Mouse (Mus musculus) embryonic stem cell, embryonic (primary cell): Measurements from ENCODE around the gene Zhx3.

Source experiments
- CTCF ChIA-PET, 4 experiments: fragments of 300-600 bp in 2 of 4; fragments of 350-600 bp in 2 of 4; sonication (Branson Sonifier 250); formaldehyde crosslinking; loops; one replicate each; lab custom pipeline; 2022; ENCODE audit warnings: inconsistent platforms in 2 of 4; lab: Charles Lee
- POLR2A ChIA-PET, 4 experiments: fragments of 300-600 bp in 2 of 4; fragments of 350-600 bp in 2 of 4; sonication (Branson Sonifier 250); formaldehyde crosslinking; loops; one replicate each; lab custom pipeline; 2022; ENCODE audit warnings: antibody characterized with exemption in 4 of 4, inconsistent platforms in 1 of 4; lab: Charles Lee

The Zhx3 gene

DNA sequence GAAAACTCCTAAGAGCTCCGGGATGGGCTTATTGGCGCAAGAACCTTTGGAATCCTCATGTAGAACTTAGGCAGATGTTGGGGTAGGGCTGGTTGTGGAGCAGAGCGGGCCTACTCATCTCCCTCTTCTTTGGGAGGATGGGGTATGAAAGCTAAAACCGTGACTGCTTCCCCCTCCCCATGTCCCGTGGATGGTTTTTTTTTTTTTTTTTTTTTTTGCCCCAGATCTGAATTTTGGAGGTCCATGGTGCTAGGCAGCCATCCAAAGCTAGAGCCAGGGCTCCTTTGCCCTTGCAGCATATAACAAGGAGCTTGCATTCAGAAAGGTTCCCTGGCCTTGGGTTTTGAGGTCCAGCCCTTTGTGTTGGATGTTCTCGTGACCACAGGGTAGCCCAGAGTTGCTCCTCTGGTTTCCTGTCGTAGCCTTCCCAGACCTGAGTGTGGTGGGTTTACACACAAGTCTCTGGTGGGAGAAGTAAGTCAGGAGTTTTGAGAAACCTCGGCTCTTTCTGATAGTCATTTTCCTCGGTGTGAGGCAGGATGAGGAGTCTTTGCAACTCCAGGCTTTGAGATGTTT, 140.3 kb downstream of the Zhx3 start:
- ChIA-PET CTCF (interaction anchor here (0.6 to 3.8 kb wide), 7 partner anchors 11 to 1916 kb away, joined by 3 to 23 read pairs (median 6); no protein-coding TSS in a partner anchor), POLR2A (interaction anchor here in 3 of 4 experiments (0.6 to 1.7 kb wide), 10 partner anchors 8 to 1866 kb away, joined by 3 to 8 read pairs (median 3); no protein-coding TSS in a partner anchor)

DNA sequence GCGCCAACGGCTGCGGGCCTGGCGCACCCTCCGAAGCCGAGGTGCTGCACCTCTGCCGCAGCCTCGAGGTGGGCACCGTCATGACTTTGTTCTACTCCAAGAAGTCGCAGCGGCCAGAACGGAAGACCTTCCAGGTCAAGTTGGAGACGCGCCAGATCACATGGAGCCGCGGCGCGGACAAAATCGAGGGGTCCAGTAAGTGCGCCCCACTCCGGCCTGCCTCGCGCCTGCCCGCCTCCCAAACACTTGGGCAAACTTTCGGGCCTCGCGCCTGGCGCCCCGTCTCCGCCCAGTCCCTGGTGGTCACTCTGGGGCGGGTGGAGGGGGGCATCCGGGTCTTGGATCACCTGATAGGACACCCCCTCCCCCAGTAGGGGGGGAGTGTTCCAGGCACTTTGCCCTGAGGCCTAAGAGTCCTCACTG, 140.9 kb downstream of the Zhx3 start:
- ChIA-PET CTCF (interaction anchor here (0.7 to 3.8 kb wide), 7 partner anchors 12 to 153 kb away, joined by 4 to 23 read pairs (median 6); no protein-coding TSS in a partner anchor), POLR2A (interaction anchor here (0.6 to 3.1 kb wide), 21 partner anchors 9 to 1868 kb away, joined by 3 to 19 read pairs (median 3); partner anchors contain the start of gene Lpin3 (in 1 of the 4))

DNA sequence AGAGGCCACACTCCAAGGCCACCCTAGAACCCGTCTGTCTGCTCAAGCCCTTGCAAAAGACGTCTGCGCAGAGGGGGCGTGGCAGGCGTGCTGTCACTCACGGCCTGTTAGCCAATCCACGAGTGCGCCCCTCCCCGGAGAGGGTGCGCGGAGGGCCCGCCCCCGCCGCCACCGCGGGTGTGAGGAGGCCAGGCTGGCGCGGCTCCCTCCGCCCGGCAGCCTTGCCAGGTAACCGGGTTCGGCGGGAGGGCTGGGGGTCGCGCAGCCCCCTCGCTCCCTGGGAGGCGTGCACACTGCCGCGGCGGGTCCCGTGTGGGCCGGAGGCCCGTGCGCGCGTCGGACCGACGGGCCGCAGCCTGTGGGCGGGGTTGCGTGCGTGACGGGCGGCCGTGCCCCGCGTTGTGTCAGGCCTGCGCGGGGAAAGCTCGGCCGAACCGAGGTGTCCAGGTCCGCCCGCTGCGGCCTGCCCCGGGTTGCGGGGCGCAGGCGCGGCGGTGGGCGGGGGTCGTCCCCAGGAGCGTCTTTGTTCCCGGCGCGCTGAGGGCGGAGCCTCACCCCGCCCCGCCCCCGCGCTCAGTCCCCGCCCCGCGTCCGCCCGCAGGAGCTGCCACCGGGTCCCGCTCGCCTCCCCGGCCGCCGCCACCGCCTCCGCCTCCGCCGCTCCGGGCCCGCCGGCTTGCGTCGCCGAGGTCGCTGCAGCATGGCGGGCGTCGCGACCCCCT, 141.5 kb downstream of the Zhx3 start, which contains the start of gene Plcg1:
Plcg1 (plus strand) TSS at position 184 of the 722 bp plus-strand sequence.
- ChIA-PET POLR2A (interaction anchor here (0.6 to 3.1 kb wide), 18 partner anchors 9 to 1867 kb away, joined by 3 to 19 read pairs (median 4); partner anchors contain the start of gene Lpin3 (in 1 of the 4)), CTCF (interaction anchor here (0.7 to 3.8 kb wide), 8 partner anchors 13 to 154 kb away, joined by 4 to 23 read pairs (median 4); no protein-coding TSS in a partner anchor)

DNA sequence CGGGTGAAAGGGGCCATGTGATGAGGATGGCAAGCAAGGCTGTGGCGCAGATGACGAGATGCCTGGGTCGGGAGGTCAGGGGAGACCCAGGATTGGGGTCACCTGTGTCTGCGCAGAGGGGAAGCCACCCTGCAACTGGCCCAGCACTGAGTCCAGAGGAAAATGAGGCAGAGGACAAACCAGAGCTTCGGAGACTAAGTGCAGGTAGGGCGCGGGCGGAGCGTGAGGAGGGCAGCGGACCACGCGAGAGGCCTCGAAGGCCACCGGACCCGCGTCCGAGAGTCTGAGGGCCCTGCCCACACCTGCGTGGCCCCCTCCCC, 142.0 kb downstream of the Zhx3 start:
- CTCF ChIA-PET: interaction anchor here in 3 of 4 experiments (1.0 to 3.8 kb wide), 7 partner anchors 13 to 154 kb away, joined by 4 to 23 read pairs (median 4); no protein-coding TSS in a partner anchor

DNA sequence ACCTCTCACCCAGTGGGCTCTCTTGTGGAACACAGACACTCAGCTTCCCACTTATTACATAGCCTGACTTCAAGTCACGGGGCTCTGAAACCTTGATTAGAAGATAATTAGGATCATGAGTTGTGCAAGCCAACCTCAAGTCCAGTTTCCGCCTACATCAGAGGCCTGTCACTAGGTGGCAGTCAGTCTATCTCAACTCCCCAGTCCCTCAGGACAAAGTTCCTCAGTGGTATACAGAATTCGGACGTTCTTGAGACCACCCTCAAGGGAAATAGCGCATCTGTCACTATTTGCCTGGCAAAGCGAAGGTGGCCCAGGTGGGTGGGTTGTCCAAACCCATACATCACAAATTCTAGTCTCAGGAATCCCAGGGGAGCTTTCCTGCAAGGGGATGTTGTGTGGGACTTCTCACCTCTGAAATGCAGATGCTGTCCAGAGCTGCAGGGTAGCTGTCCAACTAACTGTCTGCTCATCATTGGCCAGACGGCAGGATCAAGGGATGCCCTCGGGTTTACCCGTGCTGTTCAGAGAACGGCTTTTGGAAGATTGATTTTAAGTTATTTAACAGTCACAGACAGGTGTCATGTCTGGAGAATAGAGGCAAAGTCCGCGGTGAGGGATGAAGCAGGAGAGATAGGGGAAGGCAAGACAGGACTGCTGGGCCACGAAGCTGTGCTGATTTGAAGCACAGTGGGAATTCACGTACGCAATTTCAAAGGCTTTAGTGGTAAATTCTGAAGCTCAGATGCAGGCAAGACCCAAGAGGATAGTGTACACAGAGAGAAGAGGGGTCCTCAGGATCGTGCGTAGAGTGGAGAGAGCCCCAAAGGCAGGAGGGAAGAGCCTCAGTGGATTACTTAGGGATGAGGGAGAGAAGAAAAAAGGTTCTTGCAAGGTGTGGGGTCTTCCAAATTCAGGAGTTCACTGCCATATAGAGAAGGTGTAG, 142.7 kb downstream of the Zhx3 start:
- ChIA-PET CTCF (interaction anchor here (1.0 to 3.8 kb wide), 9 partner anchors 13 to 155 kb away, joined by 3 to 23 read pairs (median 4); no protein-coding TSS in a partner anchor), POLR2A (interaction anchor here in 2 of 4 experiments (1.0 to 3.1 kb wide), 9 partner anchors 9 to 155 kb away, joined by 3 to 19 read pairs (median 4); partner anchors contain the start of gene Zhx3 (in 1 of the 2))

More for the DNA sequence above, 142.0 kb downstream of the Zhx3 start:
- POLR2A ChIA-PET: interaction anchor here in 3 of 4 experiments (1.0 to 3.1 kb wide), 8 partner anchors 9 to 154 kb away, joined by 3 to 19 read pairs (median 4); partner anchors contain the start of gene Lpin3 (in 1 of the 3)

DNA sequence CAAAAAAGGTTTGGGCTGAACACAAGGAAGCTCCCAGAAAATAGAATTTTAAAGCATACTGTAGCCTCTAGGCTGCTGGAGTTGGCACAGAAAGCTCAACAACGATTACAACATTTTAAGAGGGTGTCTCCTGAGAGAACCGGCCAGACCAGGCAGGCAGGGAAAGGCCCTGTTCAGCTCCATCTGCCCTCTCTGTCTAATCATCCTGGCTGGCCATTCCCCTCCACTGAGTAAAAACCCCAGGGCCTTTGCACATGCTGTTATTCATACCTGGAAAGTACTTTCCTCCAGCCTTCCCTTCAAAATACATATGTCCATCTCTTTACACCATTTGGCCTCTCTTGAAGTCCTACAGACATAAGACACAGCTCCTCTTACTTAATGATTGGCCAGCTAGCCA, 143.4 kb downstream of the Zhx3 start:
- CTCF ChIA-PET: interaction anchor here in 3 of 4 experiments (1.0 to 3.8 kb wide), 7 partner anchors 12 to 156 kb away, joined by 3 to 23 read pairs (median 4); no protein-coding TSS in a partner anchor

DNA sequence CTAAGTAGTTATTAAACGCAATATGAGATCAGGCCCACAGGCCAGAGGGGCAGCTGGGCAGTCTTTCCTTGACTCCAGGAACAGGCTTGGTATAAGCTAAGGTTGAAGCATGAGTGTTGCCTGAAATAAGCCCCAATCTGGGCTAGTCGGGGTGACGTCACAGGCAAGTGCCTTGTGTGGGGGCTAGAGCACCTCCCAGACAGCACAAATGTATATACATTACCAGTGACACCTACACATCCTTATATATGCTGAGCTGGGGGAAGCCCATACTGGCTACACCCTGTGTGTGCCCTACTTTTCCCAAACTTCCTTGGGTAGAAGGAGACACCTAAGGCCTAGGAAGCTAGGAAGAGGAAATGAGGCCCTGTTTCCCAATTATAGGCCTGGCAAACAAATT, 143.8 kb downstream of the Zhx3 start:
- ChIA-PET CTCF (interaction anchor here in 2 of 4 experiments (1.0 to 3.8 kb wide), 4 partner anchors 15 to 156 kb away, joined by 3 to 23 read pairs (median 12); no protein-coding TSS in a partner anchor), POLR2A (interaction anchor here in 1 of 4 experiments (1.0 to 3.1 kb wide), 7 partner anchors 8 to 144 kb away, joined by 3 to 19 read pairs (median 4); partner anchors contain the start of gene Zhx3)

More for the DNA sequence above, 143.4 kb downstream of the Zhx3 start:
- POLR2A ChIA-PET: interaction anchor here in 2 of 4 experiments (1.0 to 3.1 kb wide), 8 partner anchors 9 to 144 kb away, joined by 3 to 19 read pairs (median 4); partner anchors contain the start of gene Zhx3 (in 1 of the 2)

DNA sequence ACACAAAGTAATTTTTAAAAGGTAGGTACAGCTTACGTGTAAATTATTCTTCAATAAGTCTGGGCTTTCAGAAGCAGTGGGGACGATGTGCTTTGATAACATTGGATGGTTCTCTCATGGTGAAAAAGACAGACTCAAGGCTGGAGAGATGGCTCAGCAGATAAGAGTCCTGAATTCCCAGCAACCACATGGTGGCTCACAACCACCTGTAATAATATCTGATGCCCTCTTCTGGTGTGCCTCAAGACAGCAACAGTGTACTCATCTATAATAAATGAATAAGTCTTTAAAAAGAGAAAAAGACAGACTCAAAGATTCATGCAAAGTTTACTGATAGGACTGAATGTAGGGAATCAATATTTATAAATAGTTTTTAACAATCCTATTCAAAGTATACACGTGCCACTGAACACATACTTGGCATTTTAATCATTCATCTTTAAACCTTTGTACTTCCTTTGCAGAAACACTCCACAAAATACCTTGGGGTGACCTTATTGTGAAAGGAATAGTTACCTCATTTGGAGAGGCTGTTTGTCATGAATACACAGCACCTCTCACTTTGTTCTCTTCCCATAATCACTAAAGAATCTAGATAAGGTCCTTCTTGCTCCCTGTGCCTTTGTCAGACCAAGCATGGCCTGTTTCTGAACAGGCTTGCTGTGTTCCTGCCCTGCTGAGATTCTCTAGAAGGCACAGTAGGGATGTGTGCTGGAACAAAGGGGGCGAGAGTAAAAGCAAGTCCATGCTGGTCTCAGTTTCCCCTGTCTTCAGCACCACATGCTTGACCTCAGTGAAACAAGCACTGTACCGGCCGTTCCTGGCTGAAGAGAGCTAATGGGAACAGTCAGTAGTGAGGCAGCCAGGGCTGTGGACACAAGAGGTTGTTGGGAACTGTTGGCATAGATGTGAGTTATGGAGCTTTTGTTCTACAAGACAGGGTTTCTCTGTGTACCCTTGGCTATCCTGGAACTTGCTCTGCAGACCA, 146.6 kb downstream of the Zhx3 start:
- CTCF ChIA-PET: no interaction called here
- POLR2A ChIA-PET: interaction anchor here in 1 of 4 experiments (1.0 to 1.5 kb wide), 2 partner anchors 22 kb away, joined by 4 read pairs; no protein-coding TSS in a partner anchor

DNA sequence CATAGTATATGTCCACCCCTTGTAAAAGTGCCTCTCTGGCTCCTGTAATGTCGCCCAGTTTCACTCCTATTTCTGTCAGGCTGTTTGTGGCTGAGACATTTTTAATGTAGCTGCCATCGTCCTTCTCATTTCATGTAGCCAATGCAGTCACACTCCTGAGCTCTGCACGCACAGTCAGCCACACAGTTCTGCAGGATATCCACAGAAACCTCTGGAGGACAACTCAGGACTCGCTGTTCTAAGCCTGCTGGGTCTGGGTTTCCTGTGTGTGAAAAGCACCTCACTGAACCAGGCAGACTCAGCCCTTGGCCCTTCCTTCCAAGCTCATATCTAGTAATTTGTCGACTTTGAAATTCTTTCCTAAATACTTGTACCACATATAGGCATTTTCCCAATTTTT, 148.3 kb downstream of the Zhx3 start:
- CTCF ChIA-PET: interaction anchor here in 1 of 4 experiments (0.7 kb wide), 1 partner anchor 160 kb away, joined by 3 read pairs; no protein-coding TSS in a partner anchor
- POLR2A ChIA-PET: interaction anchor here in 1 of 4 experiments (1.0 to 1.5 kb wide), 4 partner anchors 9 to 72 kb away, joined by 3 to 4 read pairs (median 4); no protein-coding TSS in a partner anchor

DNA sequence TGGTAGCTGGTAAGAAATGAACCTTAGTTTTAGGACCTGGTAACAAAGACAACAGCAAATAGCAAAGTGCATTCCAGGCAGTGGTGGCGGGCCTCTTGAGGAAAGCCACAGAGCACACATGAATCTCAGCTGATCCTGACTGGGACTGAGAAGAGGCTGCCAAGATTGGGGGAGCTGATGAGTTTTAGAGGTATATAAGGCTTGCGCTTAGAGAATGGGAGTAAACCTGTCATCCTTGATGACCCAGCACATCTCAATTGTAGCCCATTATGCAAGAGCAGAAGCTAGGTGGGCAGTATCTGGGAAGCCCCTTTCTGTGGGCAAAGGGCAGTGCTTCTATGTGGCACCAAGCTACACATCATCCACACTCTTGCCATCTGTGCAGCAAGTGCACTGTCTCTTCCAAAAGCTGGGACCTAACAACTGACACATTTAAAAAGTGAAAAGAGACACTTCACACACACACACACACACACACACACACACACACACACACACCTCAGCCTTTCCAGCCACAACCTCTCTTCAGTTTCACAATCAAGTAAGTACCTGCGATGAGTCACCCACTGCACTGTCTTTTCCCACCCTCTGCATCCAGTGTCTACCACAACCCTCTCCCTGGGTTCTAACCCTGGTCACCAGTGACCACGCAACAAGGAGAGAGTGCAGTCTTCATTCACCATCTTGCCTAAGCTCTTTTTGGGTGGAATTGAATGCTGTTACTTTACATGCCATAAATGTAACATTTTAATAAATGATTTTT, 149.0 kb downstream of the Zhx3 start:
- ChIA-PET CTCF (interaction anchor here in 2 of 4 experiments (0.7 to 0.9 kb wide), 2 partner anchors 20 to 66 kb away, joined by 4 to 12 read pairs; no protein-coding TSS in a partner anchor), POLR2A (interaction anchor here in 1 of 4 experiments (1.0 to 1.5 kb wide), 4 partner anchors 9 to 71 kb away, joined by 3 to 4 read pairs (median 4); no protein-coding TSS in a partner anchor)

DNA sequence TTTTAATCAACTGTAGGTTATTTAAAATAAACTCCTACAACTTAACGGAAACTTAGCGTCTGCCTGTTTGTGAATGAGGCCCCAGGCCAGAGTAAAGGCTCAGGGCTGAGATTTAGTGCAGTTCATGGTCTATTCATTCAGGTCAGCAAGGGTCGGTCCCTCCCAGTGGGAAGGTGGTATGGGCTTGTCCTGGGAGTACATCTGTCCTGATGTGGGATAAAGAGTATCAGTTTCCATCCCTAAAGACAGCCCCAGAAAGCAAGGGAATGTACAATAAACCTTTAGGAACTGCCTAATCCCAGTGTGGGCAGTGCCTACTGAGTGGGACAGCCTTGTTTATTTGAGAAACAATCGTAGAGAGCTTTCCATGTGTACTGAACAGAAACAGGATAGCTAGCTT, 150.1 kb downstream of the Zhx3 start:
- CTCF ChIA-PET: no interaction called here
- POLR2A ChIA-PET: interaction anchor here in 1 of 4 experiments (1.5 kb wide), 1 partner anchor 26 kb away, joined by 4 read pairs; no protein-coding TSS in a partner anchor

DNA sequence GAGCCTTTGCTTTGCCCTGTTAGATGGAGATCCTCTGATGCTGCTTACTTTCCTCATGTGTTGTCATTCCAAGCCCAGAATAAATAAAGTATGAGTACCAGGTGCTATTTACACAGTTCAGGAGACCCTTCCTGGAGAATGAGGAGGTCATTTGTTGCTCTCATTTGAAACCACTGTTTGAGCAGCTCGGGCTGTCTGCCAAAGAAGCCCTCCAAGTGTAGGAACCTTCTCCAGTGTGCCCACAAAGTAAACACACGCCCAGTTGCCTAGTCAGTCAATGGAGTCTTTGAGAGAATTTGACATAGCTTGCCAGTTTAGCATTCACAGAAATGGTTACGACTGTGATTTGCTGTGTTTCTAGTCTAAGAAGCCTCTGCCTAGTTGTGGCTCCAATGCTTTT, 154.0 kb downstream of the Zhx3 start:
- ChIA-PET CTCF (no interaction called here), POLR2A (interaction anchor here in 2 of 4 experiments (0.5 to 1.7 kb wide), 3 partner anchors 10 to 66 kb away, joined by 3 read pairs; no protein-coding TSS in a partner anchor)

DNA sequence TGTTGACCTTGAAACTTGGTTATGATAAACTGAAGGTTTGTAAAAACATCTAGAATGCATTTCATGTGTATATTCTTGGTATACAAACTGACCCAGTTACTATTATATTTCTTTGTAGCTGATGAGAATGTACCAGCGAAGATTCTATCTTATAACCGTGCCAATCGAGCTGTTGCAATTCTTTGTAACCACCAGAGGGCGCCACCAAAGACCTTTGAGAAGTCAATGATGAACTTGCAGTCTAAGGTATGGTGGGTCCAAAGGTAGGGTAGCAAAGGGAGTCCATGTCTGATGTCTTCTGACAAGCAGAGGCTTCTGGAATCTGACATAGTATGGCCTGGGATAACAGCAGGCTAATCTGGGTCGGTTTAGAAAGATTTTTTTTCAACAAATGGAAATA, 155.5 kb downstream of the Zhx3 start:
- CTCF ChIA-PET: interaction anchor here (0.6 to 1.7 kb wide), 17 partner anchors 10 to 169 kb away, joined by 3 to 8 read pairs (median 4); partner anchors contain the start of gene Plcg1 (in 1 of the 4)
- POLR2A ChIA-PET: interaction anchor here in 1 of 4 experiments (0.8 kb wide), 1 partner anchor 28 kb away, joined by 3 read pairs; no protein-coding TSS in a partner anchor

DNA sequence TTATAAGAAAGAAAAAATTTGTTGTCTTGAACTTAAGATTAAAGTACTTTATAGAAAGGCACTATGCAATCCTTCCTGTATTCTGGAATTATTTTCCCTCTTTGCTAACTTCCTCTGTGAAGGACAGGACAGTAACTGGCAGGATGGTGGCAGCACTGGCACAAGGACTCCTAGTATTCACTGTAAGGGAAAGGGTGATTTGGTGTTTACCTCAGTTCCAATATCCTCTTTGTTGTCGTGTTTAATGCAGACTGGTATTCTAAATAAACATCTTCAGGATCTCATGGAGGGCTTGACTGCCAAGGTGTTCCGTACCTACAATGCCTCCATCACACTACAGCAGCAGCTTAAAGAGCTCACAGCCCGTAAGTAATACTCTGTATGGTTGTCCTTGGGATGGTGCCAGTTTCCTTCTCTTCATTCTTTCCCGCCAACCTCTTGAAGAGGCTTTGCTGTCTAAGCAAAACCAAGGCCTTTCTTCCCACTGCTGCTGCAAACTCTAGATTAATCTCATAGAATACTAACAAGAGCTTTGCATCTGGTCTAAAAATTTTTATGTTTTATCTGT, 157.3 kb downstream of the Zhx3 start:
- CTCF ChIA-PET: interaction anchor here in 2 of 4 experiments (0.5 to 1.1 kb wide), 2 partner anchors 54 to 169 kb away, joined by 3 read pairs; no protein-coding TSS in a partner anchor

More for the DNA sequence above, 157.3 kb downstream of the Zhx3 start:
- POLR2A ChIA-PET: interaction anchor here in 1 of 4 experiments (1.1 to 1.2 kb wide), 2 partner anchors 9 kb away, joined by 3 to 4 read pairs; no protein-coding TSS in a partner anchor
